Mouse (Mus musculus) kidney, adult 11 months (tissue): ENCODE measurements around the gene Pip4k2b.

ENCODE experiments used
- DNase-seq: peaks from one replicate; pipeline ENCODE4 v3.0.0; 2022

Gene Pip4k2b

DNA sequence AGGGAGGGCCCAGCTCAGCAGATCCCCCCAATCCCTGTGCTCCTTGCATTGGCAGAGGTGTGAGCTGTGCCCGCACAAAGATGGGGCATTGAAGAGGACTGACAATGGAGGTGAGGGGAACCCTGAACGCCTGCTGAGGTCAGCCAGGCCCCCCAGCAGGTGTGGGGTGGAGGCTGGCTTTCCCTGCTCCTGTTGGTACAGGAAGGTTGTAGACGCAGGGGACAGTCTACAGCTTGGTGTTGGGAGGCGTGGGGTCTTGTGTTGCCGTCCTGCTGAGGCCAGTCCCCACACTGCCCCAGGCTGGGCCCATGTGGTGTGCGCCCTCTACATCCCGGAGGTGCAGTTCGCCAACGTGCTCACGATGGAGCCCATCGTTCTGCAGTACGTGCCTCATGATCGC lies 79.1 kb downstream of the Pip4k2b start:
- no peak for DNase-seq
